Mouse (Mus musculus) kidney, embryonic 14.5 days (tissue): ENCODE results near the gene Pthlh. TPM values are rescaled to one million over a fixed set of nuclear protein-coding genes. Genes with fewer than 3 reads are reported as not detected.

ENCODE experiments used
- ATAC-seq: fragments of 200-750 bp; cut with Nextera tagmentation; 2 replicates; pipeline ENCODE4 v1.8.0; 2017; ENCODE audit warnings: moderate number of reproducible peaks, mild to moderate bottlenecking, moderate TSS enrichment, moderate library complexity; ENCODE audit not compliant: low FRiP score, low TSS enrichment
- H3K27ac ChIP-seq: fragments of 300-500 bp; sonication (generic); 2 replicates; pipeline ENCODE4 v1.5.1; 2014; ENCODE audit warnings: low read depth, mild to moderate bottlenecking, low read length, moderate library complexity, mixed read lengths
- H3K27me3 ChIP-seq: fragments of 300-500 bp; sonication (generic); 2 replicates; pipeline ENCODE4 v1.6.1; 2014; ENCODE audit warnings: mild to moderate bottlenecking, low read length; ENCODE audit not compliant: control insufficient read depth, insufficient read depth
- H3K36me3 ChIP-seq: fragments of 300-500 bp; sonication (generic); 2 replicates; pipeline ENCODE4 v1.6.1; 2014; ENCODE audit warnings: low read length, mixed read lengths; ENCODE audit not compliant: control insufficient read depth, insufficient read depth
- H3K4me1 ChIP-seq: fragments of 300-500 bp; sonication (generic); 2 replicates; pipeline ENCODE4 v1.6.1; 2014; ENCODE audit warnings: low read length, mixed read lengths; ENCODE audit not compliant: control insufficient read depth, insufficient read depth
- H3K4me2 ChIP-seq: fragments of 300-500 bp; sonication (generic); replicated peaks from 2 replicates; pipeline ENCODE4 v1.6.1; 2014; ENCODE audit warnings: low read depth, mild to moderate bottlenecking, low read length
- H3K4me3 ChIP-seq: fragments of 300-500 bp; sonication (generic); 2 replicates; pipeline ENCODE4 v1.5.1; 2014; ENCODE audit warnings: mild to moderate bottlenecking, low read length
- H3K9ac ChIP-seq: fragments of 300-500 bp; sonication (generic); 2 replicates; pipeline ENCODE4 v1.6.1; 2014; ENCODE audit warnings: low read depth, mild to moderate bottlenecking, low read length, moderate library complexity
- H3K9me3 ChIP-seq: fragments of 300-500 bp; sonication (generic); 2 replicates; pipeline ENCODE4 v1.6.1; 2016; ENCODE audit warnings: low read length; ENCODE audit not compliant: control insufficient read depth
- WGBS: fragments of 180-500 bp; shearing (Covaris S2); extraction: QIAGEN DNeasy Blood & Tissue Kit; methylation state at CpG from one replicate; pipeline ENCODE4 v1.1.7; 2014; 5-methylcytosine and 5-hydroxymethylcytosine counted together
- polyA plus RNA-seq: library from polyadenylated mRNA; unstranded; fragments of >200 nt; fragmentation: Nextera tagmentation; extraction: Ambion mirVana; gene quantifications from 2 replicates; pipeline ENCODE4 v1.2.1, GENCODE M21; 2014

Pthlh gene
- polyA plus RNA-seq, 1 experiment from 2014 or later, result 1.3 TPM

DNA sequence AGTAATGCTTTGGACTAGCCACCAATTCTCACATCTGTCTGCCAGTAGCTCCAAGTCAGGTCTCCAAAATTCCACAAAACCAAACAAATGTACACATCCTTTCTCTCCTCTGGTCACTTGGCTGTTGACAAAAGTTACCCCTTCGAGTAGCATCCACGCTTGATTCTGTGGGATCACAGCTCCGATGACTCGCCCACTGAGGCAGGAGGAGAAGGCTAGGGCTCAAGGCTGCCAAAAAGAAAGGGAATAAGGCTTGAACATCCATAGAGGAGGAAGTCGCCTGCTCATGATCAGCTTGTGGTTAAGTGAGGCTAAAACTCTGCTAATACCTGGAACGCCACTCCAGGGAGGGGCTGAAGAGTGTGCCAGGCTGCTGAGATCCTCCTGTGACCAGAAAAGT lies 2.5 kb upstream of the Pthlh start:
- Histone ChIP-seq H3K36me3 (no peaks in the 10 kb centered on the region), H3K4me2 (no peak overlapping the region), H3K9ac (no peak overlapping the region), H3K27me3 (peaks cover 31% of the 10 kb centered on the region), H3K27ac (no peak overlapping the region), H3K4me3 (no peak overlapping the region), H3K4me1 (peaks cover 10% of the 10 kb centered on the region; the same call in 1 of the 2 replicates), H3K9me3 (no peaks in the 10 kb centered on the region)
- ATAC-seq, result no peak
- WGBS, result 86% methylated on average over 6 of the region's 6 CpGs

DNA sequence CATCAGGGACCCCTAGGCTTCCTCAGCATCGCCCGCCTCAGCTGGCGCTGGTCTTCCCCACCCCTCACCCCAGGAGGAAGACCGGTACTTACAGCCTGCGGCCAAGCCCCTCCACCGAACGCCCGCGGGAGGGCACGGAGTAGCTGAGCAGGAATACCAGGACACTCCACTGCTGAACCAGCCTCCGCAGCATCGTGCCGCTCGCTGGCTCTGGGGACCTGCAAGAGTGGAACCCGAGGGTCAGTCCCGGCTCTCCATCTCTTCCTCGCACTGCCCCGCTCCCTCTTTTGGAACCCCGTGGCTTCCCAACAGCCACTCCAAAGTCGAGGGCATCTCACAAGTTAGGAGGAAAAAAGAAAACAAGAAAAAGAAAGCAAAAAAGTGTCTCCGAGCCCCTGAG lies 805 bp downstream of the Pthlh start:
- peaks cover 10% of the 10 kb centered on the region; the same call in 1 of the 2 replicates for H3K4me1 ChIP-seq
- H3K9me3 ChIP-seq, result no peaks in the 10 kb centered on the region
- peaks cover 37% of the 10 kb centered on the region for H3K27me3 ChIP-seq
- H3K9ac ChIP-seq, result peak overlapping the region; percentile 50; the same call in 1 of the 2 replicates
- H3K4me2 ChIP-seq, result peak overlapping the region; percentile 97
- no peaks in the 10 kb centered on the region for H3K36me3 ChIP-seq
- ATAC-seq, result peak; percentile 58; the same call in 1 of the 2 replicates
- under 1% methylated on average over 21 of the region's 21 CpGs for WGBS
- no peak overlapping the region for H3K27ac ChIP-seq
- H3K4me3 ChIP-seq, result peak overlapping the region; percentile 48

DNA sequence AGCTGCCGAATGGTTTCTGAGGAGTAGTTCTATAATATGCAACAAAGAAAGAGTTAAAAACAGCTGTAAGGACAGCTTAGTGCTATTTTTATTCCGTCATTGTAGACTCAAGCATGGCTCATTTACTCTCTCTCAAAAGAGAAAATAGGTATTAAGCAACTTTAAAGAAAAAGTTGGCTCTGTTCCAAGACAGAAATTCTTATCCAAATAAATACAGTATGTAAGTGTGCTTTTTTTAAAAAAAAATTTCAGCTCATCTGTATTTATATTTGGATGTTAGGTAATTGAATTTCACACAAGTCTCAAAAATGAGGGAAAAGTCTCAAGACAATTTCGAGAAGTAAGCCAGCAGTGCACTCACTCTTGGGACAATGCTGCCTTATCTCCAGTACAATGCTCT lies 2.4 kb downstream of the Pthlh start:
- Histone ChIP-seq H3K4me2 (no peak overlapping the region), H3K27ac (no peak overlapping the region), H3K27me3 (peaks cover 25% of the 10 kb centered on the region), H3K4me3 (no peak overlapping the region), H3K36me3 (no peaks in the 10 kb centered on the region), H3K9me3 (no peaks in the 10 kb centered on the region), H3K9ac (no peak overlapping the region), H3K4me1 (peaks cover 10% of the 10 kb centered on the region; the same call in 1 of the 2 replicates)
- 39% methylated on average over 3 of the region's 3 CpGs for WGBS
- ATAC-seq, result no peak

DNA sequence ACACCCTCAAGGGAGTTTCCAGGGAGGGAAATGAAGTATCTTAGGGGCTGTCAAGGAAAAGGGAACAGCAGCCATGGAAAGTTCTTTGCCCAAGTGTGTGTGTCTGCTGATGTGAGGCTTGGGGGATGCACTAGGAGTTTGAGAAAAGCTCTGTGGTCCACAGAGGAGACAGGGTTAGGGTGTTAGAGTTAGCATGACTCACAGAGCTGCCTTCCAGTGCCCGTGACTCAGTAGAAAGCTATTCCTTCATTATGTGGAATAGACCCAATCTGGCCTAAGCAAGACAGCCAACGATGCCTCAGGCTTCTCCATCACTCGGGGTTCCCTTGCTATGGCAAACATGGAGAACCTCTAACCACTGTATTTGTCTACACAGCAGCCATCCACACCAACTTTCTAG lies 3.2 kb downstream of the Pthlh start:
- Histone ChIP-seq H3K4me3 (no peak overlapping the region), H3K4me1 (peaks cover 10% of the 10 kb centered on the region; the same call in 1 of the 2 replicates), H3K9ac (no peak overlapping the region), H3K36me3 (no peaks in the 10 kb centered on the region), H3K4me2 (no peak overlapping the region), H3K27me3 (peaks cover 25% of the 10 kb centered on the region), H3K27ac (no peak overlapping the region), H3K9me3 (no peaks in the 10 kb centered on the region)
- 84% methylated on average over 3 of the region's 3 CpGs for WGBS
- ATAC-seq, result no peak

DNA sequence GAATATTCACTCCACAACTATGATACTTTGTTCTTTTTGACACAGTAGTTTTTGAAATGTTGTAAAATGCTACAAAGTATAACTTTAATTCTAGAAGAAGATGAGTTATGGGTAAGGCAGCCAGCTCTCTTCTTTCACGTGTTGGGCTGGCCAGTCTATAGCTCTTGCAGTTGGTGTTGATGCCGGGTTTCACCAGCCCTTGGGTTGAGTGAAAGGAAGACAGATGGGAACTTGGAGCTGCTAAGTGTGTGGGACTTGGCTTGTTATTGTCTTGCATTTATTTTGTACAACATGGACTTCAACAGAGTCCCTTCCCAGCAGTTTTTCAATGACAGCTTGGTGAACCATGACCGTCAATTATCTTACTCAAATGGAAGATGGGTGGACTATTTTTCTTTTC lies 16.2 kb downstream of the Pthlh start:
- no peak for ATAC-seq
- H3K36me3 ChIP-seq, result no peaks in the 10 kb centered on the region
- H3K9ac ChIP-seq, result no peak overlapping the region
- no peak overlapping the region for H3K4me3 ChIP-seq
- H3K27me3 ChIP-seq, result no peaks in the 10 kb centered on the region
- no peak overlapping the region for H3K4me2 ChIP-seq
- no peaks in the 10 kb centered on the region for H3K4me1 ChIP-seq
- no peaks in the 10 kb centered on the region for H3K9me3 ChIP-seq
- 71% methylated on average over 3 of the region's 3 CpGs for WGBS
- no peak overlapping the region for H3K27ac ChIP-seq

DNA sequence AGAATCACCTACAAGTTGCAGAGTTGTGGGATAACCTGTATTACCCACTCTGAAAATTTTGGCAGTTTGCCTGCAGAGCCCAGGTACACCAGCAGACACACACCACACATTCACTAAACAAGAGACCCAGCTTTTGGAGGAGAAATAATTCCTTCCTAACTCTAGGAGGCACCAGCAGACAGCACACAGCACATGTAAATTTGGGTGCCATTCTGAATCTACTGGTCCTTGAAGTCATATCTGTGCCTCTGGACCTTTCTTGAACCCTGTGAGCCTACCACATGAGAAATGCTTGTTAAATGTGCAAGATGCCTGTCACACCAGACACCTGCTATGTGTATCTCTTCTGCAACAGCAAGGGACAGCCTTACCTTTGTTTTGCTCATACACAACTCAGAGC lies 19.7 kb downstream of the Pthlh start:
- no peak for ATAC-seq
- Histone ChIP-seq H3K4me2 (no peak overlapping the region), H3K27ac (no peak overlapping the region), H3K27me3 (no peaks in the 10 kb centered on the region), H3K9ac (no peak overlapping the region), H3K4me1 (no peaks in the 10 kb centered on the region), H3K9me3 (no peaks in the 10 kb centered on the region), H3K4me3 (no peak overlapping the region), H3K36me3 (no peaks in the 10 kb centered on the region)

DNA sequence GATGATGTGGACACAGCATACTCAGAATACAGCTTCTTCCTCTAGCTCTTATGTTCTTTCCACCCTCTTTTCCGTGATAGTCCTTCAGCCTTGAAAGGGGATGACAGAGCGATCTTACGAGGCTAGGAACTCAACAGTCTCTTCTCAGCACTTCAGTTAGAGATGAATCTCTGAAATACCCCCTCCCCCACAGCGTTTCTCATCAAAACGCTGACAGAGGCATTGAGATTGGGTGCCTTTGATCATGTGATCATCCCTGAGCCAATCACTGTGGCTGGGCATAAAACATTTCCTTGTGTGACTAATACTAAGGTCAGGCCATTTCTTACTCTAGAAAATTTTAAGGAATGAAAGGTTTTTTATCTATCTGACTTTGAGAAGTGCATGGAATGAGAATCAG lies 20.3 kb downstream of the Pthlh start:
- no peaks in the 10 kb centered on the region for H3K36me3 ChIP-seq
- no peaks in the 10 kb centered on the region for H3K27me3 ChIP-seq
- H3K9me3 ChIP-seq, result no peaks in the 10 kb centered on the region
- no peak overlapping the region for H3K4me2 ChIP-seq
- no peak overlapping the region for H3K4me3 ChIP-seq
- ATAC-seq, result no peak
- H3K4me1 ChIP-seq, result no peaks in the 10 kb centered on the region
- H3K27ac ChIP-seq, result no peak overlapping the region
- WGBS, result 57% methylated on average over 5 of the region's 5 CpGs
- H3K9ac ChIP-seq, result no peak overlapping the region

DNA sequence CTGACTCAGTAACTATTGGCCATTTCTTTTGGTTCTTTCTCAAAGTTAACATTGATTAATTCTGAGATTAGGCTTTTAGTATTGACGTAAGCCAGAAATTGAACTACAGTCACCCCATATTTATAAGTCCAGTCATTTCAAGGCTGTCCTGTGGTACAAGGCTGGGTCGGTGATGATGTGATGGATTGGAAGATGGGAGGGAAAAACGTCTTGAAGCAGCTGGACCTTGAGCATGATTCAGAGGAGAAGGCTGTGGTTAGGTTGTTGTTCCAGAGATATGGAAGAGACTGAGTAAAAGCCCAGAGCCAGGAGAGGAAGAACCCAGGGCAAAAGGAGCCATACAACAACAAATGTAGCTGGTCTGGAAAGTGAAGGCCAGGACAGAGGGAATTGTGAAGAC lies 22.4 kb downstream of the Pthlh start:
- Histone ChIP-seq H3K36me3 (no peaks in the 10 kb centered on the region), H3K27ac (no peak overlapping the region), H3K9me3 (no peaks in the 10 kb centered on the region), H3K9ac (no peak overlapping the region), H3K4me1 (no peaks in the 10 kb centered on the region), H3K4me2 (no peak overlapping the region), H3K27me3 (no peaks in the 10 kb centered on the region), H3K4me3 (no peak overlapping the region)
- WGBS, result 73% methylated on average over 3 of the region's 3 CpGs
- no peak for ATAC-seq

DNA sequence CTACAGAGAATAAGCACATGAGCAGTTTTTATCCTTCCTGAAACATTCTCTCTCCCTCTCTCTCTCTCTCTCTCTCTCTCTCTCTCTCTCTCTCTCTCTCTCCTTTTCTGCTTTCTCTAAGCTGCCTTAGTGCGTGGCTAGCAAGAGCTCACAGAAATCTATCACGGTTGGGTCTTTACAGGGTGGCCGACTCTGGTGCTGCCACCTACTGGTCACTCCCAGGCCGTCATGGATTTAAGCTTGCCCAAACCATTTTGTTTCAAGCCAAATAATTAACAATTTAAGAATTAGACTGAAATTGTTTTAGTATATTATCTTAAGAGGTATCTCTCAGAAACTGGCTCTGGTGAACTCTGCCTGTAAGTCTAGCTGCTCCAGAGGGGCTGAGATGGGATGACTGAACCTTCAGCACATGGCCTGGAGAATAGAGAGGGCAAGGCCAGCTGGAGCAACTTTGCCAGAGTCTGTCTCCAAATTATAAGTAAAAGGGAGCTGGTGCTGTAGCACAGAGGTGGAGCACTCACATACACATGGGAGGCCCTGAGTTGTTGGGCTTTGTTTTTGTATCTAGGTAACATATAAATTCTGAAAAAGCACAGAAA lies 23.7 kb downstream of the Pthlh start:
- Histone ChIP-seq H3K4me1 (no peaks in the 10 kb centered on the region), H3K27me3 (no peaks in the 10 kb centered on the region), H3K4me2 (no peak overlapping the region), H3K27ac (no peak overlapping the region), H3K4me3 (no peak overlapping the region), H3K9ac (no peak overlapping the region), H3K36me3 (no peaks in the 10 kb centered on the region), H3K9me3 (no peaks in the 10 kb centered on the region)
- WGBS, result 5% methylated on average over 4 of the region's 4 CpGs
- ATAC-seq, result peak; percentile 71; the same call in 1 of the 2 replicates
